In genomic region chr6:94256982-94257830, GRCm38 (mm10) we compare ENCODE assay signal across 13 mouse cellular contexts. TPM values are rescaled to one million over a fixed set of nuclear protein-coding genes. Genes with fewer than 3 reads are reported as not detected.
DNase-seq lines count a peak whose midpoint lies in the region; ATAC-seq lines count a peak whose summit lies in the region.
"Had no signal": no experiment of that assay in that cellular context is flagged by ENCODE, and none has a peak within 500 bp of the region (broad histone marks: within the 10 kb centered on the region; RNA-seq: fewer than 3 reads in every experiment).

No protein-coding gene starts in this region.

- intact Hi-C loops in left cerebral cortex, postnatal 4 days (cut with DNase I) = no loop called here

- no peaks in the 10 kb centered on the region for H3K36me3 ChIP-seq in embryonic facial prominence, embryonic 13.5 days
- H3K36me3 ChIP-seq in kidney, embryonic 16.5 days (ENCODE audit: insufficient read depth, low read length) = no peaks in the 10 kb centered on the region
- H3K36me3 ChIP-seq in liver, embryonic 16.5 days (ENCODE audit: control insufficient read depth, insufficient read depth) = no peaks in the 10 kb centered on the region
- H3K36me3 ChIP-seq in forebrain, embryonic 13.5 days (ENCODE audit: poor library complexity, severe bottlenecking) = no peaks in the 10 kb centered on the region
- no peaks in the 10 kb centered on the region for H3K36me3 ChIP-seq in hindbrain, embryonic 16.5 days (ENCODE audit: control insufficient read depth, insufficient read depth, low read length)
- H3K36me3 ChIP-seq: midbrain, embryonic 12.5 days; neural tube, embryonic 12.5 days had no signal

- no peak for ATAC-seq in embryonic facial prominence, embryonic 13.5 days (ENCODE audit: insufficient number of reproducible peaks, insufficient read depth, low FRiP score, low TSS enrichment, low read depth)
- peak; percentile 58; the same call in 1 of the 2 replicates for ATAC-seq in kidney, embryonic 16.5 days (ENCODE audit: low FRiP score, low TSS enrichment)
- peak; percentile 35; the same call in 1 of the 2 replicates for ATAC-seq in liver, embryonic 16.5 days (ENCODE audit: low read depth)
- no peak for ATAC-seq in forebrain, embryonic 13.5 days
- no peak for ATAC-seq in hindbrain, embryonic 16.5 days

- H3K27me3 ChIP-seq in embryonic facial prominence, embryonic 13.5 days = no peaks in the 10 kb centered on the region
- no peaks in the 10 kb centered on the region for H3K27me3 ChIP-seq in kidney, embryonic 16.5 days (ENCODE audit: insufficient read depth, low read length)
- H3K27me3 ChIP-seq in liver, embryonic 16.5 days (ENCODE audit: control insufficient read depth, insufficient read depth, low read depth, low read length) = no peaks in the 10 kb centered on the region
- no peaks in the 10 kb centered on the region for H3K27me3 ChIP-seq in forebrain, embryonic 13.5 days
- no peaks in the 10 kb centered on the region for H3K27me3 ChIP-seq in hindbrain, embryonic 16.5 days (replicated peaks; ENCODE audit: control insufficient read depth, insufficient read depth, low read length)
- H3K27me3 ChIP-seq: midbrain, embryonic 12.5 days; neural tube, embryonic 12.5 days had no signal

- peak; percentile 45 for DNase-seq in kidney, adult 18-20 months
- no peak for DNase-seq in kidney, postnatal 25 days
- DNase-seq in left cerebral cortex, postnatal 4 days = no peak
- DNase-seq: B cell, adult 2 months; cerebellum, postnatal 36 days; thymus, postnatal 4 days had no signal

- H3K27ac ChIP-seq in embryonic facial prominence, embryonic 13.5 days = peak overlapping the region; percentile 68
- peak overlapping the region; percentile 74 for H3K27ac ChIP-seq in kidney, embryonic 16.5 days (ENCODE audit: low read length)
- peak overlapping the region; percentile 59 for H3K27ac ChIP-seq in liver, embryonic 16.5 days (ENCODE audit: low read length)
- H3K27ac ChIP-seq in forebrain, embryonic 13.5 days = no peak overlapping the region
- no peak overlapping the region for H3K27ac ChIP-seq in hindbrain, embryonic 16.5 days (ENCODE audit: low read depth, low read length)
- H3K27ac ChIP-seq: midbrain, embryonic 12.5 days; neural tube, embryonic 12.5 days had no signal

- no peak overlapping the region for H3K4me3 ChIP-seq in embryonic facial prominence, embryonic 13.5 days
- H3K4me3 ChIP-seq in kidney, embryonic 16.5 days (ENCODE audit: low read length) = no peak overlapping the region
- no peak overlapping the region for H3K4me3 ChIP-seq in liver, embryonic 16.5 days (ENCODE audit: low read depth, low read length)
- H3K4me3 ChIP-seq in forebrain, embryonic 13.5 days = no peak overlapping the region
- no peak overlapping the region for H3K4me3 ChIP-seq in hindbrain, embryonic 16.5 days (ENCODE audit: low read length)
- H3K4me3 ChIP-seq: midbrain, embryonic 12.5 days; neural tube, embryonic 12.5 days had no signal

- no peaks in the 10 kb centered on the region for H3K9me3 ChIP-seq in embryonic facial prominence, embryonic 13.5 days
- H3K9me3 ChIP-seq in kidney, embryonic 16.5 days (ENCODE audit: low read length) = no peaks in the 10 kb centered on the region
- no peaks in the 10 kb centered on the region for H3K9me3 ChIP-seq in liver, embryonic 16.5 days (replicated peaks; ENCODE audit: control insufficient read depth, low read length)
- no peaks in the 10 kb centered on the region for H3K9me3 ChIP-seq in forebrain, embryonic 13.5 days (replicated peaks)
- no peaks in the 10 kb centered on the region for H3K9me3 ChIP-seq in hindbrain, embryonic 16.5 days (ENCODE audit: control insufficient read depth, low read length)
- H3K9me3 ChIP-seq: midbrain, embryonic 12.5 days; neural tube, embryonic 12.5 days had no signal

- H3K4me1 ChIP-seq in embryonic facial prominence, embryonic 13.5 days = peaks cover 44% of the 10 kb centered on the region
- H3K4me1 ChIP-seq in kidney, embryonic 16.5 days (ENCODE audit: insufficient read depth, low read length) = peaks cover 38% of the 10 kb centered on the region
- H3K4me1 ChIP-seq in liver, embryonic 16.5 days (ENCODE audit: control insufficient read depth, low read depth, low read length) = peaks cover 7% of the 10 kb centered on the region
- H3K4me1 ChIP-seq in forebrain, embryonic 13.5 days = peaks cover 28% of the 10 kb centered on the region
- H3K4me1 ChIP-seq in hindbrain, embryonic 16.5 days (ENCODE audit: control insufficient read depth, insufficient read depth, low read depth, low read length) = peaks cover 6% of the 10 kb centered on the region; the same call in 1 of the 2 replicates

- H3K4me2 ChIP-seq in embryonic facial prominence, embryonic 13.5 days = 0 out of 2 replicates have a peak overlapping the region, but pooled peaks have one; percentile 1
- no peak overlapping the region; the same call in 1 of the 2 replicates for H3K4me2 ChIP-seq in kidney, embryonic 16.5 days (replicated peaks; ENCODE audit: low read depth, low read length)
- H3K4me2 ChIP-seq in liver, embryonic 16.5 days (ENCODE audit: low read depth, low read length) = peak overlapping the region; percentile 13
- no peak overlapping the region for H3K4me2 ChIP-seq in forebrain, embryonic 13.5 days
- H3K4me2 ChIP-seq in hindbrain, embryonic 16.5 days (ENCODE audit: low read length) = no peak overlapping the region
- H3K4me2 ChIP-seq: midbrain, embryonic 12.5 days; neural tube, embryonic 12.5 days had no signal

- 36% methylated on average over 12 of the region's 12 CpGs for WGBS in embryonic facial prominence, embryonic 13.5 days
- 33% methylated on average over 12 of the region's 12 CpGs for WGBS in kidney, embryonic 16.5 days
- 53% methylated on average over 12 of the region's 12 CpGs for WGBS in liver, embryonic 16.5 days (ENCODE audit: insufficient replicate concordance)
- 75% methylated on average over 12 of the region's 12 CpGs for WGBS in forebrain, embryonic 13.5 days
- WGBS in hindbrain, embryonic 16.5 days = 67% methylated on average over 12 of the region's 12 CpGs

- no peak overlapping the region for H3K9ac ChIP-seq in embryonic facial prominence, embryonic 13.5 days
- H3K9ac ChIP-seq in kidney, embryonic 16.5 days (replicated peaks; ENCODE audit: low read length) = no peak overlapping the region
- no peak overlapping the region for H3K9ac ChIP-seq in liver, embryonic 16.5 days (ENCODE audit: low read depth, low read length)
- no peak overlapping the region for H3K9ac ChIP-seq in forebrain, embryonic 13.5 days
- no peak overlapping the region for H3K9ac ChIP-seq in hindbrain, embryonic 16.5 days (ENCODE audit: low read depth, low read length)
- H3K9ac ChIP-seq: midbrain, embryonic 12.5 days; neural tube, embryonic 12.5 days had no signal

RNA-seq across cellular contexts. Expression of gene Magi1, which starts 26.5 kb away (rescaled TPM):
- 13.1 and 14.8 TPM in 2 replicates for polyA plus RNA-seq in embryonic facial prominence, embryonic 13.5 days (2015; fragmentation: Nextera tagmentation; extraction: Ambion mirVana)
- polyA plus RNA-seq in kidney, embryonic 16.5 days (2015; fragmentation: Nextera tagmentation; extraction: Ambion mirVana) = 7.0 and 9.8 TPM in 2 replicates
- 1.1 and 1.3 TPM in 2 replicates for polyA plus RNA-seq in liver, embryonic 16.5 days (2015; fragmentation: Nextera tagmentation; extraction: Ambion mirVana)
- 39.1 and 45.1 TPM in 2 replicates for polyA plus RNA-seq in forebrain, embryonic 13.5 days (2015; fragmentation: Nextera tagmentation; extraction: Ambion mirVana)
- 27.7 and 28.2 TPM in 2 replicates for polyA plus RNA-seq in hindbrain, embryonic 16.5 days (2015; fragmentation: Nextera tagmentation; extraction: Ambion mirVana)
- 10 to 100 TPM; 87.2 to 87.4 TPM for total RNA-seq in left cerebral cortex, postnatal 4 days (2021)

Comparison
In these comparisons a context has a peak if more than half of its experiments do, and no peak if none do; other contexts are left out.
1. ATAC-seq: peak in kidney, embryonic 16.5 days (single experiment) and liver, embryonic 16.5 days (single experiment); none in embryonic facial prominence, embryonic 13.5 days (single experiment), forebrain, embryonic 13.5 days (single experiment) and hindbrain, embryonic 16.5 days (single experiment).
2. H3K27ac ChIP-seq: peak in embryonic facial prominence, embryonic 13.5 days (single experiment), kidney, embryonic 16.5 days (single experiment) and liver, embryonic 16.5 days (single experiment); none in forebrain, embryonic 13.5 days (single experiment) and hindbrain, embryonic 16.5 days (single experiment).
3. H3K4me2 ChIP-seq: peak in embryonic facial prominence, embryonic 13.5 days (single experiment) and liver, embryonic 16.5 days (single experiment); none in kidney, embryonic 16.5 days (single experiment), forebrain, embryonic 13.5 days (single experiment) and hindbrain, embryonic 16.5 days (single experiment).